Mouse (Mus musculus) CH12F3 (cell line): ENCODE measurements around the gene Ifngr2.

Experiments used
- in situ Hi-C: fragments of 300-500 bp; cut with MboI; formaldehyde crosslinking; loops from 2 replicates; pipeline ENCODE4 v1.14.3; 2020; ENCODE audit warnings: low sequenced_read_pairs

Gene Ifngr2

DNA sequence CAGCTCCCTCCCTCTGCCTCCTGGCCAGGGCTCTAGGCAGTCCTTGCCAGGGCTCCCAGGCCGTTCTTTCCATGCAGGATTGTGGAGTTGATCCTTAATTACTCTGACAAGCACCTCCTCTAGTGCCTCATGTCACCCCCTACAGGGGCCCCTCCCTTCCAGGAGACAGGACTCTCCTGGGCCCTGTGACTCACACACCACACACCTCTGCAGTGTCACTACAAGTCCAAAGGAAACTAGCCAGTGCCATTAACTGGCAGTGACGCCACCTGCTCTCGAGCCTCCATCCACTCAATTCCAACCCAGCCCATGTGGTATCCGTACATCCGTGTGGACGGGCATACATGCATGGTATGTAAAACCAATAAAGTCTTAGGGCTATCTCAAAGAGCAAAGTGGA, 12.0 kb upstream of the Ifngr2 start:
- in situ Hi-C loops: no loop called here

DNA sequence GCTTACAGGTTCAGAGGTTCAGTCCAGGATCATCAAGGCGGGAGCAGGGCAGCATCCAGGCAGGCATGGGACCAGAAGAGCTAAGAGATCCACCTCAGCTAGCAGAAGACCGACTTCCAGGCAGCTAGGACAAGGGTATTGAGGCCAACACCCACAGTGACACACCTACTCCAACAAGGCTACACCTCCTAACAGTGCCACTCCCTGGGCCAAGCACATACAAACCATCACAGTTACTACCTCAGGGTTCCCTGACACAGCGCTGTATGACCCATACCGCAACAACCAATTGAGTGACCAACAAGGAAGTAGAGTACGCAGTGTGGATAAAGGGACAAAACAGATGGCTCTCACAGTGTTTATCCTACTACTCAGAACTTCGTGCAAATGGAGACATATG, 10.5 kb upstream of the Ifngr2 start:
- in situ Hi-C loops: no loop called here

DNA sequence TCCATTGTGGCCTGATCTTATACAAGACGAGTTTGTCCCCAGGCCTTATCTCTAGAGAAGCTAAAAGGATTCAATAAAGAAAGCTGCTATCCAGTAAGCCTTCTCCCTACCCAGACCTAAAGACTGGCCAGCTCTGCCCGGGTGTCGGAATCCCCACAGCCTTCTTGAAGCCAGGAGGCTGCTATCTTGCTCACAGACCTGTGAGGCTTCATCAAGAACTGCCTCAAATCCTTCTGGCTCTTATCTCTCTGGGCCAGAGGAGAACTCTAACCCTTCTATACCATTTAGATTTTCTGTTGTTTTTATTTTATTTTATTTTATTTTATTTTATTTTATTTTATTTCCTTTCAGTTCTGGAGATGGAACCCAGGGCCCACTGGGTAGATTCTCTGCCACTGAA, 9.8 kb upstream of the Ifngr2 start:
- in situ Hi-C loops: no loop called here

DNA sequence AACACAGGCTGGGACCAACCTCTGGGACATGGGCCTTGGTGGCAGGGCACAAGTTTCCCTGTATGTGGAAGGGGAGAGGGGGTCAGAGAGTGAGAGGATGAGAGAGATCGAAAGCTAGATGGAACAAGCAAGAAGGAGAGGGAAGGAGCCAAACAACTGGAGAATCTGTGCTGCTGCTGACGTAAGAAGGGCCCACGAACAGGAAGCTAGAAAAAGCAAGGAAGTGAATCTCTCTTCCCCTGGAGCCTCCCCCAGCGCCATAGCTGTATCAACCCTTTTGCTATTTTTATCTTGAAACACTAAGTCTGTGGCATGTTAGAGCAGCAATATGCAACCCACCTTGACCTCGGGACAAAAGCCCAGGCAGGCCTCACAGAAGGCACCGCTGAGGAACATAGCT, 8.8 kb upstream of the Ifngr2 start:
- in situ Hi-C loops: no loop called here

DNA sequence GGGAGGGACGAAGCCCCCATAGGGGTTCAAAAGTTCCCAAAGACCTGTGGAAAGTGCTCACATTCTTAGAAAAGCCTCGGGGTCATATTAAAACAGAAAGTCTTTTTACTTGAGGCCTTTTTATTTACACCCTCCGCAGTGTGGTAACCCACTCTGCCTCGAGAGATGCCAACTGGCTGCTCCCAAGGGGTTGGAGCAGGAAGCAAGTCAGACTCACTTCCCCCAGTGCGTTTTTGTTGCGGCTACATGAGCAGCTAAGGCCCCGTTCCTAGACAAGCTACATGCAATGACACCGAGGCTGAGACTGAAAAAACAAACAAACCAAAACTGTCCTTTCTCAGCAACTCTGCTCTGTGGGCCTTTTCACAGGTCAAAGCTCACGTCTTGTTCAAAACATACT, 8.4 kb upstream of the Ifngr2 start:
- in situ Hi-C loops: no loop called here

DNA sequence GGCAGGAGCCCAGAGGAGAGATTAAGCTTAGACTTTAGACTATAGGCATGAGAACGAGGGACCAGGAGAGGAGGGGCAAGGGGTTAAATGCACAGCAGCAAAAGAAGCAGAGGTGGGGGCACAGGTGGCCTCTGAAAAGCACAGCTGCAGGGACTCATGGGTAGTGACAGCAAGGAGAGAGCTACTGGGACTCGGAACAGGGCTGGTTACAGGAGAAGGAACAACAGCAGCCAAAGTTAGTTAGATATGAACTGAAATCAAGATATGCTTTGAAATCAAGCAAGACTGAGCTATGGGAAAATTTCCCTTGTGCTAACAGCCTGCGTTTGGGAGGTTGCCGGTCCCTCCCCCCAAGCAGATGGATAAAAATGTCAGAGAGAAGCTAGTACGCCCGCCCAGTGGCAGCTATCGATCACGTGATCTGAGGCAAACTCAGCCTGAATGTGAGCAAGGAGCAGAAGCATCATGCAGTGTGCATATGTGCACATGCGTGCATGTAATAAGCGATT, 5.2 kb upstream of the Ifngr2 start:
- in situ Hi-C loops: no loop called here

DNA sequence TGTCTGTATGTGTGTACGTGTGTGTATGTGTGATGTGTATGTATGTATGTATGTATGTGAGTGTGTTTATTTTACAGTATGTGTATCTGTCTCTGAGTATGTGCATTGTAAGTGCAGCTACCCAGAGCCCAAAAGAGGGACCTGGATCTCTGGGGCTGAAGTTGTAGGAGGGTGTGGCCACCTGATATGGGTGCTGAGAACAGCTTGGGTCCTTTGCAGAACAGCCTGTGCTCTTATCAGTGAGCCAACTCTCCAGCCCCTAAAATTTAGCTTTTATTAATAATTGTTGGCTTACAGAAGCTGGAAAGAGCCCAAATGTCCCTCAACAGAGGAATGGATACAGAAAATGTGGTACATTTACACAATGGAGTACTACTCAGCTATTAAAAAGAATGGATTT, 3.3 kb upstream of the Ifngr2 start:
- in situ Hi-C loops: no loop called here

DNA sequence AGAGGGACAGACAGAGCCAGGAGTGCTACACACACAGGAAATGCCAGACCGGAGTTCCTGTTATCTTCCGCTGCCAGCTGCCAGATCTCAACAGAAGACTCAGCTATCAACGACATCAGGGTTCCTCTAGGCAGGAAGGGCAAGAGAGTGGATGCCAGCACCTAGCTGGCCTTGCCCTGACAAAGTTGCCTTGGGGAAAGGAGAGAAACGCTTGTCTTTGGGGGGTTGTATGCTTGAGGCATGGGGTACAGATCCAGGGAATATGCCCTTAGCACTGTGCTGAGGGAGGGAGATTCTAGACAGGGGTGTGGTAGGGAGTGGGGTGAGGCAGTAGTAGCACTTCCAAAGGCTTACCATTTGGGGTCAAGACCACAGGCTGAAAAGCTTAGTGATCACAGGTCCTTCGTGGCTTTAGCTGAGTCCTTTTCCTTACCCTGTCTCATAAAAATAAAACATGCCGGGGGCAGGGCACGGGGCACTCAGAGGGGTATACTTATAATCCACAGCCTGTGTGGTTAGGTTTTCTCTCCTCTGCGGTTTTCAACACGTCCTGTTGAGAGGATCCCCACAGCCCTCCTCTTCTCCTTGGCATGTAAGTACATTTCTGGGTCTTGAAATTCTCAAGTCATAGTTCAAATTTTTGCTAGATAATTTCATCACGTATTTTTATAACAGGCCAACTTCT, 1.1 kb upstream of the Ifngr2 start:
- in situ Hi-C loops: no loop called here

DNA sequence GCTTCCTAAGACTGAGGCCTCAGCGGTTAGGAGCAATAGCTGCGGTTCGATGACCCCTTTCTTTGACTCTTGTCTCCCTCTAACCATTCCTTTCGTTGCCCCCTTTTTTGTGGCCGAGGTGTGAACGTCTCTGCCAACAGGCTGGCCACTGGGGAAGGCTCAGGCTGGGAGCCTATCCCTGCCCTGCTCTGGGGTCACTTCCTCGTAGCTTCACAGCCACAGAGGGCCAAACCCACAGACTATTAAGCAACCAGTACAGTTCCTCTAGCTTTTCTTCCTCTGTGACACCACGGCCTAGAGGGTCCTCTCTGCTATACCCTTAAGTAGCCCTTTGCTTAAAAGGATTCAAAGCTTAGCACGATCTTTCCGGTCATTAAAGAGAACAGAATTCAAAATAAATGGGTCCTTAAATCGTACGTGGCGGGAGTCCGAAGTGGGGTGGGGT, 459 bp upstream of the Ifngr2 start:
- in situ Hi-C loops: no loop called here

DNA sequence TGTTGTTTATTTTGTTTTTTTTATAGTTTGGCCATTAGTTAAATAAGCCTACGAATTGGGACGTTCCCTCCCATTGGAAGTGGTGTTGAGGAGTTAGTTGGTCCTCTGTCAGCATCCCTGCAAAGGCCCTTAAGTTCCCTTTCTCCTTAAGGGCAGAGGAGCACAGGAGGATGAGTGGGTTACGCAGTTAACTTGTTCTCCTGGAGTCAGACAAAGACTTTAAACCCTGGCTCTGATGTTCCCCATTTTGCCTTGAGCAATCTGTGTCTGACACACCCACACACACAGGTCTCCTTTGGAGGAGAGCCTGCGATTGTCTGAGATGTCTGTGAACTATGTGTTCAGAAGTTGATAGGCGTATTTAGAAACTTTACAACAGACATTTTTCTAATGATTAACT, 1.1 kb downstream of the Ifngr2 start:
- in situ Hi-C loops: no loop called here

DNA sequence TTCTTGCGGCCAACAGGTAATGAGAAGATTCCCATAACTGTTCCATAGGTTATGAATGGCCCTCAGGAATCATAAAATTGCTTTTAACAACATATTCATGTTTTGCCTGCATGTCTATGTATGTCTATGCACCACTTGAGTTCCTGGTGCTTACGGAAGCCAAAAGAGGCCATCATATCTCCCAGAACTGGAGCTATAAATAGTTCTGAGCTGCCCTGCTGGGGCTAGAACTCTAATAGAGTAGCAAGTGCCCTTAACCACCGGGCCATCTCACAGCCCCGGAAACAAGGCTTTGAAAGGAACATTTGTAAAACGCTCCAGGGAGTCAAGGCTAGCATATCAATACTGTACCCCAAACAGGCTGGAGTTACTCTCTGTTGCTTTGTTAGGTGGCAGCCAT, 1.7 kb downstream of the Ifngr2 start:
- in situ Hi-C loops: no loop called here

DNA sequence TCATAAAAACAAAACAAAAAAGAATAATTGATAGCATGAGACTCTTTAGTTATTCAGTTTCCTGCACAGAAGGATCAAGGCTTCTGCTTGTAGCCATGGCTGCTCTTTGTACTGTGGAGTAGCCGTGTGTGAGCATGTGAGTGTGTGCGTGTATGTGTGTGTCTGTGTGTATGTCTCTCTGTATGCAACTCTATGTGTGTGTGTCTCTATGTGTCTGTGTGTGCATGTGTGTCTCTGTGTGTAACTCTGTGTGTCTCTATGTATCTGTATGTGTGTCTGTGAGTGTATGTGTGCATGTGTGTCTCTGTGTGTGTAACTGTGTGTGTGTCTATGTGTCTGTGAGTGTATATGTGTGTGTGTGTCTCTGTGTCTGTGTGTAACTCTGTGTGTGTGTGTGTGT, 2.1 kb downstream of the Ifngr2 start:
- in situ Hi-C loops: no loop called here

DNA sequence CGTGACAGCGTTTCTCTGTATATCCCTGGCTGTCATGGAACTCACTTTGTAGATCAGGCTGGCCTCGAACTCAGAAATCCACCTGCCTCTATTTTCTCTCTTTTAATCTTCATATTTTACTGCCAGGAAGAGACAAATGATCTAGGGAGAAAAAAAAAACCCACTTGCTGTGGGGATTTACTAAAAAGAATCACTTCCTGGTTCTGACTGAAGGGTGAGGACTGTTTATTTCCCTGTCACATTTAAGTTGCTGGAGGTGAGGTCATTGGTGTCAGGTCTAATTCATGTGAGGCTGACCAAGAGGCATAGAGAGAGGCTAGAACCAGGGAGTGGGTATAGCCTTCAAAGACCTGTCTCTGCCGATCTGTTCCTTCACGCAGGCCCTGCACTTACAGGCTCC, 2.7 kb downstream of the Ifngr2 start:
- in situ Hi-C loops: no loop called here

DNA sequence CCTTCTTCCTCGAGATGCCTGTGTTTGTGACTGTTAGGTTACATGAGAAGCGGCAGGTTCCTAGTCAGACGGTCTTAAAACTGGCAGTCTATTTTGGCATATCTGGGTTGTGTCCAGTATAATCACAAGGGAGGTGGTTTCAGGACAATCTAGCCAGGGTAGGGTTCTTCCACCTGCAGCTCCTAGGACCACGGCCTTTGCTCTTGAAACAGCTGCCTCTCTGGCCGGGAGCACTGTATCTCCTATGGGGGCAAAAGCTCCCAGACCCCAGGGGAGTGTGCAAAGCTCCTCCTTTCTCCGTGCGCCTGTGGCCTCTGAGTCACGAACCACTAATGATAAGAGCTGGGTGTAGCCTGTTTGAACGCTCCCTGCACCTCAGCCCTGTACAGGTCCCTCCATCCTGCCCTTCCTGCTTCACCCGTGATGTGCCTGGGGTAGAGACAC, 4.2 kb downstream of the Ifngr2 start:
- in situ Hi-C loops: no loop called here

DNA sequence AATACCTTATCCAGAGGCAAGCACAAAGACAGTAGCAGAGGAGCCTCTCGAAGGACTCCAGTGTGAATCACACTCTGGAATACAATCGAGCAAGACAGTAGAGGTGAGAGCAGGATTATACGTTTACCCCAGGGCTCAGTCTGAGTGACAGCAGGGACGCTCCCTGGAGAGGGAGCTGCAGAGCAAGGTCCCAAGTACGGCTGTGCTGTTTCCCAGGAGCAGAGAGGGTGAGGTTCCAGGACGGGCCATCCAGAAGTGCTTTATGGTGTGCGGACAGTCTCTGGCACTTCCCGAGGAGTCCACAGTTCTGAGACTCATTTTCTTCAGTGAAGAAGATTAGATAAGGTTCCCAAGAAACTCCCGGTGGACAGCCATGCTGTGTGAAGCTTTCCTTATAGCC, 5.2 kb downstream of the Ifngr2 start:
- in situ Hi-C loops: no loop called here

DNA sequence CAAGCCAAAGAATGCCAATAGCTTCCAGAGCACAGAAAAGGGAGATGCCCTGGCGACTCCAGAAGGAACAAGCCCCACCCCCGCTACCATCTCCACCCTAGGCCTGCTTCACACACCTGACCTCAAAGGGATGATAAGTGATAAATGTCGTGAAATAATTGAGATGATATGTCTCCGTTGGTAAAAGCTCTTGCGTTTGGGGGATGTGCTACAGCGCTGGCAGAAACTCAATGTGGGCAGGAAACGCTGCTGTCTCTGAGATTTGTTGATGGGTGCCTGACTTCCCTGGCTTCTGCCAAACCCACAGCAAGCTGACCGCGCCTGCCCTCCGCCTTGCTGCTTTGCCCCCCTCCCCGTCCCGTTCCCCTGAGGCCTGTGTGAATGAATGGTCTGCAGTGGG, 6.8 kb downstream of the Ifngr2 start:
- in situ Hi-C loops: no loop called here

DNA sequence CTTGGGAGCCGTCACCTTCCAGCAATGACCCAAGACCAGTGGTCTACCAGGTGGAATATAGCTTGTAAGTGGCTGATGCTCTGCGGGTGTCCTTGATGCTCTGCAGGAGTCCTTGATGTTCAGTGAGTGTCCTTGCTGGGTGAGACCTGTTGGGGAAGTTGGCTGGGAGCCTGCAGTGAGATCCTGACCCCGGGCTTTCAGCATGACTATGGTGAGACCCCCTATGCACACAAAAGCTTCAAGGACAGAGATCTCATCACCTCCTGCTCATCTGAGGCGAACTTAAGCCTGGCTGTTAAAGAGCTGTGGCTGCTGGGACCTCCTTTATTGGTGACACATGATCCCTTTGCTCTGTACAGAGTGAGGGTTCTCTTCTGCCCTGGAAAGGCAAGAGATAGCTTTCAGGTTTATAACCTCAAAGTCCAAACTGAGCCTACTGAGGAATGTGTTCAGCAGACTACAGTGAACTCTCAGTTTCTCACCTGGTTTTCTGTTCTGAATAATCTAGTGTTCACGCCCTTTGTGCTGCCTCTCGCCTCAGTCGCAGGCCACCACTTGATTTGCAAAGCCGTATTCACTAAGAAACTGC, 8.2 kb downstream of the Ifngr2 start:
- in situ Hi-C loops: no loop called here

DNA sequence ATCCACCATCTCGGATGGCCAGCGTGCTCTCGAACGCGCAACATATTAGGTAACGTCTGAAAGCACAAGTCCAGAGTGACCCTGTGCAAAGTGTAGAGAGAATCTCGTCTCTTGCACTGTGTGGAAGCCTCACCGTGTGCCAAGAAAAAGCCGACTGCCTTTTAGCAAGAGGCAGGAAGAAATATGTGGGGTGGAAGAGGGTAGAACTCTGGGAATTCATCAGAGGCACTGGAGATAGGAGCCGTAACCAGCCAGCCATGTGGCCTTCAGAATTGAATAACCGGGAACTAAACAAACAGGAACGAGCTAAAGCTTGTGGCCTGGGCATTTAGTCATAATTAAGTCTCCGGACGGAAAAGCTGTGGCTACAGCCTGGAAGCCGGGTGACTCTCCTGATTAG, 9.8 kb downstream of the Ifngr2 start:
- in situ Hi-C loops: no loop called here

DNA sequence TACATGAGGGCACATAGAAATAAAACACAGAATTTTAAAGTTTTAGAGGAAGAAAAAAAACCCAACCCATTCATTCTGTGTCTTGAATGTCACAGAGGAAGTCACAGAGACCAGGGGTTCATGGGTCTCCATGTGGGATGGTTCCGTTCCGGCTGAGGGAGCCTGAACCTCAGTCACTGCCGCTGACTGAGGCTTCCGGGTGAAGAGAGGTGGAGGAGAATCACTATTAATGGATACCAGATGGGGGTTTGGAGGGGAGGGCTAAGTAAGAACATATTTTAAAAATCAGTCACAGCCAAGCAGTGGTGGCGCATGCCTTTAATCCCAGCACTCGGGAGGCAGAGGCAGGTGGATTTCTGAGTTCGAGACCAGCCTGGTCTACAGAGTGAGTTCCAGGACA, 10.3 kb downstream of the Ifngr2 start:
- in situ Hi-C loops: no loop called here

DNA sequence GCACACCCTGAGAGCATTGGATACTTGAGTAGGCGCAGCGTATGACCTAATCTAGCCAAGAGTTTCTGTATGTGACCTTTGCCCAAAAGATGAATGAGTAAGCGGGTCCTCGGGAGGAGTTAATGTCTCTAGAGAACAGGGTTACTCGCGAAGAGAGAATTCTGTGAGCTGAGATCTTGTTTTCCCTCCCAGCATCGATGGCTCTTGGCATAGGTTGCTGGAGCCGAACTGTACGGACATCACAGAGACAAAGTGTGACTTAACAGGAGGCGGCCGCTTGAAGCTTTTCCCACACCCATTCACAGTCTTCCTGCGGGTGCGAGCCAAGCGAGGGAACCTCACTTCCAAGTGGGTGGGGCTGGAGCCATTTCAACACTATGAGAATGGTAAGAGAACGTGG, 10.8 kb downstream of the Ifngr2 start:
- in situ Hi-C loops: no loop called here

DNA sequence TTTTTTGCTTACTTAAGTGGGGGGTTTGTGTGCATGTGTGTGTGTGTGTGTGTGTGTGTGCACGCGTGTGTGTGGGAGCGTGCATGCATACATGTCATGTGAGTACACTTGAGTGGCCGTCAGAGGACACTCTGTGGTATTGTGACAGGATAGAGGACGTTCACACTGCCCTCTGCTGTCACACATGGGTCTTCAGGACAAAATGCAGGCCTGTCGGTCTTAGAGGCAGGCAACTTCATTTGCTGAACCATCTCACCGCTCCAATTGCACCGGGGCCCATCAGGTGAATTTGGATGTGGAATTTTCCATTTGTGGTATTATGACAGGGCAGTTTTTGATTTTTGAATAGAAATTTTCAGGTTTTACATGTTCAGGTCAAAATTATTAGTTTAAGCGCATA, 14.2 kb downstream of the Ifngr2 start:
- in situ Hi-C loops: no loop called here

DNA sequence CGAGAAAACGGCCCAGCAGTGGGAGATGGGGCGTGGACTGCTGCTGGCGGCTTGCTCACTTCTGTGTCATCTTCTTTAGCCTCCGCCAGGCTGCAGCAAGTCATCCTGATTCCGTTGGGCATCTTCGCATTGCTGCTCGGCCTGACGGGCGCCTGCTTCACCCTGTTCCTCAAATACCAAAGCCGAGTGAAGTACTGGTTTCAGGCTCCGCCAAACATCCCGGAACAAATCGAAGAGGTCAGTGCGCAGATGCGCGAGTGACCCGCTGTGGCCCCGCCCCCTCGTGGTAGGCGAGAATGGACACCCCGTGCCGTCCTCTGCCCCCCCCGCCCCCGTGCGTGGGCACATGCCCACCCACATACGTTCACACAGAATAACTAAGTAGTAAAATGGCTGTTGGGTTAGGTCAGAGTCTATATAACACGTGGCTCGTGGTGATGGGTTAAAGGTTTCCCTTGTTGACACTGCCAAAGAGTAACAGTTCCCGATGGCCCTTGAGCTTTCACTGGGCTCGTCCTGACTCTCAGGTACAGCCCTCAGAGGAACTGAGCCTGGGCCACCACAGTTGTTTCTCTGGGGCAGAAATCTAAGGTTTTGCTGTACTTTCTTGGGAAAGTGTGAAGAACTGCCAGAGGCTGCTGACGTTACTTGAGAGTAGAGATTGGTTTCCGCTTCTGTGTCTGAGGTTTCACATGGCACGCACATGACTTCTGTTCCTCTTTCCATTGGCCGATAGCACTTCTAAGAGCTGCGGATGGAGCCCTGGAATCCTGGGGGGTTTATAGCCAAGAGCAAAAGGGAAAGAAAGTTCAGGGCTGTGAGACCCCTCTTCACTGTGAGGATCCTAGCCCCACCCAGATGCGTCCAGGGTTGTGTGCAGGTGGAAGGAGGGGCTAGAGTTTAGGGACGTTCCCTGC, 14.9 kb downstream of the Ifngr2 start:
- in situ Hi-C loops: no loop called here
